Mouse (Mus musculus): ENCODE measurements around the gene Lrriq4.

The Lrriq4 gene

DNA sequence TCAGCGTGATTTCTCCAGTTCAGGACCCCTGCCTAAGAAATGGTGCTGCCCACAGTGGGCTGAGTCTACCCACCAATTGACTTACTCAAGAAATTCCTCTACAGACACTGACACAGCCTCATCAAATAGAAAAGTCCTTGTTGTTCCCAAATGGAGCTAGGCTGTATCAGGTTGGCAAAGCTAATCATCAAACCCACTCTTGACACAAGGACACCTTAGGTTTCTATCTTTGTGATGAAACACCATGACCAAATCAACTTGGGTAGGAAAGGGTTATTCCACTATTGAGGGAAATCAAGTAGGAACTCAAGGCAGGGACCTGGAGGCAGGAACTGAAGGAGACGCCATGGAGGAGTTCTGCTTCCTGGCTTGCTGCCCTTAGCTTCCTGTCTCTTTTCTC is at the start of gene Lrriq4:
Lrriq4 (plus strand) TSS at position 301 of the 400 bp plus-strand sequence.
- no peak for DNase-seq (ENCODE audit: low spot score in 2 of 2)

DNA sequence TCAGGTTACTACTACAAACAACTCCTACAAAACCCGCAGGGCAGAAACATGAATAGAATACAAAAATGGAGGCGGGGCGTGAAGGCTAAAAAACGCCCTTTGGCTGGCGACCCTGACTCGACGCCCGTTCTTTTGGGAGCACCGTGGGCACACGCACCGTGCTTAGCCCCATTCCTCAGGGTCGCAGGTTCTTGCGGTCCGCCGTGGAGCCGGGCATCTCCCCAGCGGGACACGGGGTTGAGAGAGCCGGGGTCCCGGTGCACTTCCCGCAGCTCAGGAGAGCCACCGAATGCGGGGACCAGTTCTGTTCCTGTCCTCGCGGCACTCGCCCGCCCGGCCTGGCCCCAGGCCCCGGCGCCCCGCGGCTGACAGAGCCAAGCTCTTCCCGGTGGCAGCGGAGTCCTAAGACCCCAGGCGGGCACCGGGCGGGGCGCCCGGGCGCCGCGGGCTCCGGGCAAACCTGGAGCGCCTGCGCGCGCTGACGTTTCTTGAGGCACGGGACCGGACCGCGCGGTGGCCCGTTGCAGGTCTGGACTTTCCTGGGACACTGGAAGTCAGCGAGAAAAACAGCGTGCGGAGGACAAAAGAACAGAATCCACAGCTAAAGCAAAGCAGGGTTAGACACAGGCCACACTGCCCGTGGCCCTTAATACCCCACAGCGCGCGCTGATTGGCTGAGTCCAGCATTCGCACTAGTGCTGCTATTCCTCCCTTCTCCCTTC is 49.0 kb upstream of the Lrriq4 start:
- DNase-seq (ENCODE audit: low spot score in 2 of 2) = peak in 1 of 2 experiments; percentile 39

DNA sequence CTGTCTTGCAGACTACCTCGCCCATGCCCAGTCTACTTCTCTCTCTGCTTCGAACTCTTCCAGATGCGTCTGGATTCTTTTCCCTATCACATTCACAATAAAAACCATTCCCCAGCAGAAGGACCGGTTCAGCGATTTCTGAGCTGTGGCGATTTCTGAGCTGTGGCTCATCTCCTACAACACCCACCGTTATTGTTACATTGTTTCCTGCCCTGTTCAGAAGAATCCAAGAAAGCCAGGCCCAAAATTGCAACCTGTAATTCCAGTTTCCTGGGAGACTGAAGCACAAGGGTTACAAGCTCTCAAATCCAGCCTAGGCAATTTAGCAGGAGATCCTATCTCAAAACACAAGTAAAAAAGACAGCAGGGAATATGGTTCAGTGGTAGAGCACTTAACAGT is 47.0 kb upstream of the Lrriq4 start:
- no peak for DNase-seq (ENCODE audit: low spot score in 2 of 2)

DNA sequence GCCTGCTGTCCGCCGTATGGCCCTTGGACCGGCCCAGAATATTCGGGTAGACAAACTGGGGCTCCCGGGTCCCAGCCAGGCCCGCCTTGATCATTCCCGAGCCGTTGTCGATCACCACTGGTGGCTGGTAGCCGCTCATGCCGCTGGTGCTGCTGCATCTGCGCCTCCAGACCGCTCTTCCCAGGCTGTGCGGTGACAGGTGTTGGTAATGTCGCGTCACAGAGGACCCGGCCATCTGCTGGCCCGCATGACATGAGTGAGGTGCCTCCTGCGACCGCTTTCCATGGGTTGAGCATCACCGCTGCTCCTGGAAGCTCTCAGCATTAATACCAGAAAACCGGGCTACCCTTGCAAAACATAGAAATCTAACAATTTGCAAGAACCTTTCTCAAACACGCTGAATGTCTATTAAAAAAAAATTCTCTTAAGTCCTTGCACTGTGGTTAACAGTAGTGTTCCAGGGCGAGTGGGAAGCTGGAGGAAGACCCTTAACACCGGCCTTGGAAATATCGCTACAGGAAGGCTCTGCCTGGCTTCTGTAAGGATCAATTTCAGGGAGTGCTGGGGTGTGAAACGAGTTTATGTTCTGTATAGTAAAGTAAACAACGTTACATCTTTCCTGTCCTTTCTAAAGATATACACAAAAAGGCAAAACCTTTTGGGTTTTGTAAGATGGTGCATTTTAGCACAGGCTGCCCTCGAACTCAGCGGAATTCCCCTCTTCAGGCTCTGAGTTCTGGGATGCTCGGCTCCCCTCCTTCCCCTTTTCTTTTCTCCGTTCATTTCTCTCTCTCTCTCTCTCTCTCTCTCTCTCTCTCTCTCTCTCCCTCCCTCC is 44.4 kb upstream of the Lrriq4 start, which contains the start of gene Actrt3:
Actrt3 (minus strand) TSS at position 229 of the 835 bp plus-strand sequence.
- peak in 1 of 2 experiments; percentile 20 for DNase-seq (ENCODE audit: low spot score in 2 of 2)

DNA sequence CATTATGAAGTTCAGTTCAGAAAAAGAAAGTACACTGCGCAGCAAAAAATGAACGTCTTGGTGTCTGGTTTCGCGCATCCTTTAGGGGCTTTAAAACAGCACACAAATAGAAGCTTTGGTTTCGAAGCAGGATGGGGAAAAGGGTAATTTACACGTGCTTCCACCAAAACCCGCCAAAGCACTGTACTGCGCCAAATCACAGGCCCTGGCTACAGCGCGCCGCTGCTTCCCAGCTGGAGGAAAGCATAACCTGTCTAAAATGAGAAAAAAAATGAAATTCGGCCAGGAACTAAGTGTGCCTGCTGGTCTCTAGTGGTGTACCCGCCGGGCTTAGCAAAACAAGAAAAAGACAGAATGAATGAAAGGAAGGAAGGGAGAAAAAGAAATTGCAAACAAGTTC is 43.6 kb upstream of the Lrriq4 start:
- peak; percentile 11 to 43 for DNase-seq (ENCODE audit: low spot score in 2 of 2)

DNA sequence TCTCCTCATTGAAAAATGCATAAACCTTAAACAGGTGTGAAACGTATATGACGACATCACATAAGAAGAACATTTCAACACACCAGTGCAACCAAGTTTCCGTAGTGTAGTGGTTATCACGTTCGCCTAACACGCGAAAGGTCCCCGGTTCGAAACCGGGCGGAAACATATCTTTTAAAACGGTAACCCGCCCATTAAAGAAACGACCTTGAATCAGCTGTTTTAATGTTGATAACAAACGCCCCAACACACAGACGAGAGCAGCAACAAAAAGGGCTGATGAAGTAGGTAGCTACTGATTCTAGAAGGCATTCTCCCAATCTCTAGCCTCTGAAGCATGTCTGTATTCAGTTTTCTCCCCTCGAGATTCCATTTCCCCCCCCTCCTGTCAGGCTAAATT is 43.1 kb upstream of the Lrriq4 start:
- peak; percentile 67 to 77 for DNase-seq (ENCODE audit: low spot score in 2 of 2)

GRCm38 (mm10) chr3:30601610-30602064 is 42.7 kb upstream of the Lrriq4 start:
- DNase-seq (ENCODE audit: low spot score in 2 of 2) = no peak

DNA sequence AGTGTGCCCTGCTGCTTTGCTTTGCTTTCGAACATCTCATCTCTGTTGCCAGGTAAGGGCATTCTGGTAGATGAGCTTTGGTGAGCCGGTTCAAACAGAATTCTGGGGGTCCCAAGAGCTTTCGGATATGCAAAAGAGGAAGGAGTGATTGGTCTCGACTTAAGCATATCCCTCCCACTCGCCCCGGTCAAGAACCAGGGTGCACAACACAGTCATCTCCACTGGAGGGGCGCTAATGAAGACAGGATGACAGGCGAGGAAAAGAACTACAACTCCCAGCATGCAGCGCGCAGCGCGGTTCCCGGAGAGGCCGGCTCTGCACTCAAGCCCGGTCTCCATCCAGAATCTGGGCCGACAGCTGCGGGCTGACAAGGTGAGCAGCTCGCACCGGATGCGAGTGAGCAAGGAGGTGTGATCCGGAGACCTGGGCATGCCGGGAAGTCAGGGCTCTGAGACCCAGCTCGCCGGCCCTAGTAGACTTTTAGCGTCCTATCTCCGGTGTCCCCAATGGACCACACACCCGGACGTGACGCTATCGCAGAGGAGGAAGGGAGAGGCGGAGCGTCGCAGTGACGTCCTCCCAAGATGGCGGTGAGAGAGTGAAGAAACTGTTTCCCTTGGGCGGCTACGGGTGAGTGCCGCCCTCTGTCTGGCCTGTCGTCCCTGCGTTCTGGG is 42.1 kb upstream of the Lrriq4 start, which contains the start of gene Mynn:
Mynn (plus strand) TSS at position 1 of the 675 bp plus-strand sequence.
- peak; percentile 94 to 99 for DNase-seq (ENCODE audit: low spot score in 2 of 2)

GRCm38 (mm10) chr3:30602740-30603098 is 41.6 kb upstream of the Lrriq4 start:
- peak in 1 of 2 experiments; percentile 43 for DNase-seq (ENCODE audit: low spot score in 2 of 2)

- no peak for DNase-seq (ENCODE audit: low spot score in 2 of 2)
Observed at GRCm38 (mm10) chr3:30603256-30603655, 41.1 kb upstream of the Lrriq4 start.

GRCm38 (mm10) chr3:30608999-30609398 is 35.3 kb upstream of the Lrriq4 start:
- DNase-seq (ENCODE audit: low spot score in 2 of 2) = no peak

DNA sequence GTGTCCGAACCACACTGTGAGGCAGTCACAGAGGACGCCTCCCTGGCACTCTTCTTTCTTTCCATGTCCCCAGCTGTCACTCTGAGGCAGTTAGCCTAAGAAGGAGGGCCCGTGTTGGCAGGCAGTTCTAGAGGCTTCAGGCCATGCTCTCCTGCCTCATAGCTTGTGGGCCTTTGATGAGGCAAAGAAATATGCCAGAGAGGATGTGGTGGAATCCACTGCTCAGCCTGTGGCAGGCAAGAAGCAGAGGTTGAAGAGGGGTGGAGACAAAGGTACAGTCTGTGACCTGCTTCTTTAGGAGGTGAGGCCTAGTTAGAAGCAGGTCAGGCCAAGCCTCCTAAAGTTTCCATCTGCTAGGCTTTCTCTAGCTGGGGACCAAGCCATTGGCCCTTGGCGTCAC is 33.4 kb upstream of the Lrriq4 start:
- DNase-seq (ENCODE audit: low spot score in 2 of 2) = no peak

DNA sequence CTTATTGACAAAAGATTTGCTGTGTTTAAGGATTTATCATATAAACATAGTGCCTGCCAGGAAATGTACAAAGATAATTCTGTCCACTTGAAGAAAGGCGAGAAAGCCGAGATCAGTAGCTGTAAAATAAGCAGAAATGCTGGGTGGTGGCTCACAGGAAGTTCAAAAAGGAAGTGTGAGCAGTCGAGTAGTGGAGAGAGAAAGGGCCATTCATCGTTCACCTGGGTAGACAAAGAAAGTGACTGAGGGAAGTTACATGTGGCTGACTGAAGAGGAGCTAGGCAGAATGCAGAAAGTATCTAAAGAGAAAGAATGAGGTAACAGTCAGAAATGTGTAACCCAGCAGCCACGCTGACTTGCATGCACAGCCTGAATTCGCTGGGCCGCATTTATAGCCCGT is 24.2 kb upstream of the Lrriq4 start:
- no peak for DNase-seq (ENCODE audit: low spot score in 2 of 2)

- no peak for DNase-seq (ENCODE audit: low spot score in 2 of 2)
Observed at GRCm38 (mm10) chr3:30633681-30634080, 10.6 kb upstream of the Lrriq4 start.

DNA sequence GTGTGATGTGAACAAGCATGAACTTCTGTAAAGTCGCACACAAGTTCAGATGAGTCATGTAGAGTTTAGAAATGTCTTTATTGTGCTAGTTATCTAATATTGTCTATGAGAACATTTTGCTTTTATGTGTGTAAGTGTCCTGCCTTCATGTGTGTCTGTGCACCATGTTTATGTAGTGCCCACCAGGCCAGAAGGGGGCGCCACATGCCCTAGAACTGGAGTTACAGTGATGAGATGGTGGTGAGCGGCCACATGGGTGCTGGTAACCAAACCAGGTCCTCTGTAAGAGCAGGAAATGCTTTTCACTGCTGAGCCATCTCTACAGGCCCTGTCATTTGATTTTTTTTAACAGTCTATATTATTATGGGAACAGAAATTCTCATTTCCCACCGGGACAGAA is 8.7 kb upstream of the Lrriq4 start:
- no peak for DNase-seq (ENCODE audit: low spot score in 2 of 2)

DNA sequence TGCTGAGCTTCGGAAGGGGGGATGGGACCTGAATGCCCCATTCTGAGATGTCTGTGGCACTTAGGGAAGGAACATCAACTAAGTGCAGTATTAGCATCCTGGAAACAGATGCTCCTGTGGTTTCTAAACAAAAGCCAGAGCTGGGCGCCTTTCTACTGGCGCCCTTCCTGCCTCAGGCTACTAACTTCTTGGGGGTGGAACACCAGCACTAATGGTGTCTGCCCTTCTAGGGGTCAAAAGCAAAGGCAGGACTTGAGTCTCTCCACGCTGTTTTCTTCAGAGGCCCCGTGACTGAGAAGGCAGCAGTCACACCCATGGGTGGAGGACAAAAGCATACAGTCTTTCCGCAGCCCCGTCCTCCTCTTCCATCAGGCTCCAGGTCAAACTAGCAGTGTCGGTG is 2.5 kb downstream of the Lrriq4 start:
- DNase-seq (ENCODE audit: low spot score in 2 of 2) = no peak

DNA sequence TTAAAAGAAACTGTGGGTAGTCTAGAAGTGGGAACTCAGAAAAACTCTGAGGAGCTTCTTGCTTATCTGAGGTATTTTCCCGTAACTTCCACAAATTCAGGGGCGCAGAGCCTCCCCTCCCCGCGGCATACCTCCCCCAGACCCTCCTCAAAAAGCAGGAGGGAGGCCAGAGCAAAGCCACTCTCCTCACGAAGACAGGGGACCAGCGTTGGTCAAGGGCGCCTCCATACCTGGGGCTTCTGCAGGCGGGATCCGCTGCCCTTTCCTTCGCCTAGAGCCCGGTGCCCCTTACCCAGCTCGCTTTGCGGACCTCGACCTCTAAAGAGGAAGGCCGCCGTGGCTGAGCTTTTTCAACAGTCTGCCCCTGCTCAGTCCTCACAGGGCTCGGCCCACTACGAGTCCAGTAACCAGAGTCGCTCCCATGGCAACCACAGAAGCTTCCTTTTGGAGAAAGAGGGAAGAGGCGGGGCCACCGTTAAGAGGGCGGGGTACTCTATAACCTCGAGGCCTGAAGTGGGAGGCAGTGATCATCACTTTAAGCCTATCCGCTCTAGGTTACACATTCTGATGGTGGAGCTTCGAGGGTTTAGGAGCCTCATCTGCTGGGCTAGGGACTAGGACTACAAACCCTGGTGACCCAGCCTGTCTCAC is 3.3 kb downstream of the Lrriq4 start, which contains the start of gene Lrrc34:
Lrrc34 (minus strand) TSS at position 430 of the 651 bp plus-strand sequence.
- peak; percentile 3 to 5 for DNase-seq (ENCODE audit: low spot score in 2 of 2)

GRCm38 (mm10) chr3:30648466-30648865 is 4.2 kb downstream of the Lrriq4 start:
- no peak for DNase-seq (ENCODE audit: low spot score in 2 of 2)

GRCm38 (mm10) chr3:30650062-30650841 is 5.9 kb downstream of the Lrriq4 start:
- peak; percentile 6 to 30 for DNase-seq (ENCODE audit: low spot score in 2 of 2)

DNA sequence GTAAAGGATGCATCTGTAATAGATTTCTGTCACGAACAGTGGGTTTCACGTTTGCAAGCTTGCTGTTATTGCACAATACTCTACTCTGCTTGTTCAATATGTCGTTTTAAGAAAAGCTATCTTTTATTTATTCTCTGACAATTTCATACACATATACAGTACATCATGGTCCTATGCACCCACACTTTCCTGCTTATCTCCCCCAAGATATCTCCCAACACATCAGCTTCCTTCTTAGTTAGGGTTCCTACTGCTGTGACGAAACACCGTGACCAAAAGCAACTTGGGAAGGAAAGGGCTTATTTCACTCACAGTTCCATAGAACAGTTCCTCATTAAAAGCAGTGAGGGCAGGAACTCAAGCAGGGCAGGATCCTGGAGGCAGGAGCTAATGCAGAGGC is 11.6 kb downstream of the Lrriq4 start:
- no peak for DNase-seq (ENCODE audit: low spot score in 2 of 2)

- DNase-seq (ENCODE audit: low spot score in 2 of 2) = no peak
Observed at GRCm38 (mm10) chr3:30658486-30658885, 14.2 kb downstream of the Lrriq4 start.
